Mouse (Mus musculus) ZHBTc4 (cell line): ENCODE measurements around the gene Tbc1d22a.
A peak's percentile ranks its signal among the peaks of the same experiment; 100 is the strongest.

Source experiments
- DNase-seq: peaks from one replicate; pipeline ENCODE4 v3.0.0-alpha.2; 2011; ENCODE audit warnings: low read depth, low spot score

The Tbc1d22a gene

DNA sequence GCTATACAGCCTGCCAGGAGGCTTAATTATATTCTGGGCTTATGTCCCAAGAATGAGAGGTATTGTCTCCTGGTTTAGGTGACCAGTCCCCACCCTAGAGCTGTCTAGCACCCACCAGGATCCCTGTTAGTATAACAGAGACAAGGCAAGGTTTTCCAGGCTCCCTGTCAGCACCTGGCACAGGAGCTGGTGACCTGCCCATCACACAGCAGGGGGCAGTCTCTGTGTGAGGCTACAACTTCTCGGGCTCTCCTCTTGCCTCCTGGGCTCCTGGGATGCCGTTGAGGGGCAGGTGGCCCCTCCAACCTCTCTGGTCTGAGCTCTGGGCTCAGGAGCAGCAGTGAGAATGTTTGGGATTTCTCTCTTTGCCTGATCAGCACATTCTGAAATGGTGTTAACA is 171.2 kb downstream of the Tbc1d22a start:
- DNase-seq: no peak

GRCm38 (mm10) chr15:86386325-86386724 is 172.1 kb downstream of the Tbc1d22a start:
- no peak for DNase-seq

DNA sequence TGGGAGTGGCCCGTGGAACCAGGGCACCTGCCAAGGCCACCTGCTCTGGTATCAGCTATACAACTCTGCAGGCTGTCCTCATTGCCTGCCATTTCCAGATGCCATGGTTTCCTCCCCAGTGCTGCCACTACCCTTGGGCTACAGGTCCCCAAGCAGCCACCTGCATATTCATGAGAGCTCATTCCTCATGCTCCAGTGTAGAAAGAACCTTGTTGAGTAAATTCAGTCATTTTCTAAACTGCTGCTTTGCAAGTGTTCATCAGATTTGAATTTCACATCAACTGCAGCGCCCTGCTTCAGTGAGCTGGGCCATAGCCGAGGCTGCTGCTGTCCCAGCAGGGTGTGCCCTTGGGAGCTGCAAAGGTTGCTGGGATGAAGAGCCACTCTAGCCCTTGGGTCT is 174.3 kb downstream of the Tbc1d22a start:
- DNase-seq: no peak

- no peak for DNase-seq
Measured at GRCm38 (mm10) chr15:86404866-86405265, 190.6 kb downstream of the Tbc1d22a start.

GRCm38 (mm10) chr15:86405527-86405926 is 191.3 kb downstream of the Tbc1d22a start:
- DNase-seq: peak; percentile 74

DNA sequence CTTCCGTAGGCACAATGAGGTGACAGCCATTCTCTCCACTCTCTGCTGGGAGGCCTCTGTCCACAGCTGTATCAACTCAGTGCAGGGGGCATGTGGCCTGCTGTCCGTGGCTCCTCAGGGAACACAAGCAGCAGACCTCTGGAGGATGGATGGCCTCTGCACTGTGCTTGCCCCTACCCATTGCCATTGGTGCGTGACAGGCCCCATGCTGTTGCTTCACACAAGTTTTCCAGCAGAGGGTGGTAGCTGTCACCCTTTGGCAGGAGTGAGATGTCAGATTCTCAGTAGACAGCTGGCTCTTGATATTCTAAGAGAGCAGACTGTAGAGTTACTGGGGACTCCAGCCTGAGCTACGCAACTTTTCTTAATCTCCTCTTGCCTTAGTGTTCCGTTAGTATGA is 195.1 kb downstream of the Tbc1d22a start:
- DNase-seq: peak; percentile 17

GRCm38 (mm10) chr15:86411532-86412080 is 197.3 kb downstream of the Tbc1d22a start:
- peak; percentile 53 for DNase-seq

- no peak for DNase-seq
Measured at GRCm38 (mm10) chr15:86415951-86416350, 201.7 kb downstream of the Tbc1d22a start.

DNA sequence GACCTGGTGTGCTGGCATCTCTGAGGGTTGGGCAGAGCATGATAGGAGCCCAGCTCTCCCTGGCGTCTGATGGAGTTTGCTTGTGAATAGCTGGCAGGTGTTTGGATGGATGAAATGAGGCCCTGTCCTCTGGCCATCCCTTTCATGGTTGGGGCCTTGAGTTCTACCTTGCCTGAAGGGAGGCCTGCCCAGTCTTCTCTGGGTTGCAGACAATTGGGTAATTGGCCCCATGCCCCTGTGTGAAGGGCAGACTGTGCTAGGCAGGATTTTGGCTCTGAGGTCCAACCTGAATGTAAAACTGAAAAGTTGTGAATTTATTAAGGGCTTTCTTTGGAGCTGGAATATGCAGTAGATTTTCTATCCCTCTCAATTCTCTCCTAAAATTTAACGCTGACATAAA is 204.2 kb downstream of the Tbc1d22a start:
- no peak for DNase-seq

DNA sequence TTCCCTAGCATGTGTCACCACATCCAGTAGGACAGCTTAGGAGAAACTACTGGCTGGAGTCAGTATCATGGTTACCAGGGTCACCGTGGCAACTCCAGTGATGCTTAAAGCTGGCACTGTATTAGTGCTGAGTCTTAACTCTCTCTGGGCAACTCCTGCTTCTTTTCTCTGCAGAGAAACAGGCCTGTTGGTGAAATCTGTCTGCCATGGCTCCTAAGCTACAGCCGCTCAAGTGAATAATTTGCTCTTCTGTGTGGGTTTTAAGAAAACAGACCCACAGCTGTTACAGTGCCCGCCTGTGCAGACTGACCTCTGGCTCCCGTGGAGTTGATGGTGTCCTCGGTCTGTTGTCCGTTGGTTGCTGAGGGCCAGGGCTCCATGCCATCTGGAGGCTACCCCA is 205.4 kb downstream of the Tbc1d22a start:
- no peak for DNase-seq

- DNase-seq: no peak
Measured at GRCm38 (mm10) chr15:86422858-86423257, 208.6 kb downstream of the Tbc1d22a start.

- DNase-seq: no peak
Measured at GRCm38 (mm10) chr15:86423884-86424283, 209.6 kb downstream of the Tbc1d22a start.

DNA sequence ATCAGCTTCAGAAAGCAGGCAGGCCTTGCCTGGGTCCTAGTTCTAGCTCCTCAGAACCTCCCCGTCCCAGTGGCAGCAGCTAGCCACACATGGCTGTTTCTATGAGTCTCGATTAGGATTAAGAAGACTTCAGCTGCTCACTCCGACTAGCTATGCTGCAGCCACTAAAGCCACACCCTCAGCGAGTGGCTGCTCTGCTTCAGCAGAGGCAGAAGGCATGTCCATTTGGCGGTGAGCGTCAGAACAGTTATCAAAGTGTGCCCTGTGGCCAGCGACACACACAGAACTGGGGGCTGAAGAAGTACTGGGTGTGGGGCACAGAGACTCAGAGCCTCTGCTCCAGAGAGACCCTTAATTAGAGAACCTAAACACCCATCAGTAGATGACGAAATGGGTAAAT is 210.7 kb downstream of the Tbc1d22a start:
- DNase-seq: no peak

- DNase-seq: no peak
Measured at GRCm38 (mm10) chr15:86426364-86427000, 212.2 kb downstream of the Tbc1d22a start.

DNA sequence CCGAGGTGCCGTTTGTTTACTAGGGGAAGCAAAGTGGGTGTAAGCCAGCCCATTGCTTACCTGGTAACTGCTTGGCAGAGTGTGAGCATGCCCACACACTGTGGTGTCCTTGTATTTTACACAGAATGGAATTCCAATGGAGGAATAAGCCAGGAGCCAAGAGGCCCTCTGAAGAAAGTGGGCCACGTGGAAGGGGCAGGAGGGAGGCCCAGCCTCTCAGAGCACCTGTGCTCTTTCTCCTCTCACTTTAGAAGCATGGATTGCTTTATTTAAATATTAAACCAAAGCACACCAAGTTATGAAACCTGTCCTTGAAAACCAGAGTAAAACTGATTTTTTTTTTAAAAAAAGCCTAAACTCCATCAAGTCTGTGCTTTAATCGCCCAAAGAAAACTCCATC is 213.2 kb downstream of the Tbc1d22a start:
- DNase-seq: no peak

DNA sequence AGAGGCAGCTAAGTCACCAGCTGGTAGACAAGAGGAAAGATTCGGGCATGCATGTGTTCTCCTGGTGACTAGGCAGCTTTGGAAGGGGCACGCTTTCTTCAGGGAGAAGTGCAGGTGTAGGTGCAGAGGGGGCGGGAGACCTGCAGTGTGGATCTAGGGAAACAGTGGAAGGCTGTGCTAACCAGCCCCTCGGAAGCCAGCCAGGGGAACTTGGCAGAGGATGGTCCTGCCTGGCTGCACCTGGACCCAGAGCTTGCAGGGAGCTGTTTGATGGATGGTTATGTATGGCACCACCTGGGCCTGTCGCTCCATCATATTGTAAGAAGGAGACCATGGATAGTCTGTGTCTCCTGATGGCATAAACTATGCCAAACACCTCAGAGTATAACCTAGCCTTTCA is 214.2 kb downstream of the Tbc1d22a start:
- DNase-seq: no peak

DNA sequence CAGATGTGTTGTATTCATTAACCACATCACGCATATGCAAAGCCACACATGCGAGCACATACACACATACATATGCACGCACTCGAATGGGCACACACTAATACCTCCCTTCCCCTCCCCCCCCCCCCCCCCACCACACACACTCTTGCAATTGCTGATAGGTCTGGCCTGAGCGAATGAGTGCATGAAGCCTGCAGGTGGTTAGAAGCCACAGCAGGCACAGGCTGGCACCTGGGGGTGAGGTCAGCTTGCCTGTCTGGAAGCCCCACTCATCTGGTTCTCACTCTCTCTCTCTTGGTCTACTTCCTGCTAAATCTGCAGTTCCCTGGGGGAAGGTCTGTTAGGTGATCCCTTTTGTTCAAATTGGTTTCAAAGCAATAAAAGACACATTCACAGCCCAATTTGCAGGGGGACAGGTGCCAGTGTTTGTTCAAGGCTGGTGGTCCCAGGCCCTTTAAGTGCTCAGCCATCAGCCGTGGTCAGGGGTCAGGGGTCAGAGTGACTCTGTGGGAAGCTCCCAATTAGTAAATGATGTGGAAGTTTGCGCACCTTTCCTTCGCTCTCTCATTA is 215.6 kb downstream of the Tbc1d22a start:
- no peak for DNase-seq

DNA sequence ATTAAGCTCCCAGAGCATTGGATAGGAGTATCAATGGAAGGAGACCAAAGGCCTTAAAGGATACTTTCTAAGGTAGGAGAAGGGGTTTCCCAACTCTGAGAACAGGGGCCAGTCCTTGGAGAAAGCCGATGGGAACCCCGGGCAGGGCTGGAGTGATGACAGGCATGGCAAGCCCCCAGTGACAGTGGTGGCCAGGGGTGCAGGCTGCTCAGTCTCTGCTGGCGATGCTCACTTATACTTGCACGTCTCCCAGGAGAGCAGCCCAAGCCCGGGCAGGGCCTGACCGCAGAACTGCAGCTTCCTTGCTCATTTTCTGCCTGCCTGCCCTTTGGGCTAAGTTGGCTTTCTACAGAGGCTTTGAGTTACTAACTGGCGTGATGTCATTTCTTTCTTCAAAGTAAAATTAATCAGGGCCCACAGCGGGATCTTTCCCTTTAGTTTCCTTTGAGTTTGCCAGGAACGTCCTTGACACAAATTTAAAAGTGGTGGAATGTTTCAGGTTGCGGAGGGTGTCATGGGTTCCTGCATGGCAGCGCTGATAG is 217.4 kb downstream of the Tbc1d22a start:
- DNase-seq: no peak

GRCm38 (mm10) chr15:86432791-86433190 is 218.5 kb downstream of the Tbc1d22a start:
- DNase-seq: no peak

GRCm38 (mm10) chr15:86433378-86433777 is 219.1 kb downstream of the Tbc1d22a start:
- DNase-seq: no peak

- no peak for DNase-seq
Measured at GRCm38 (mm10) chr15:86434241-86434640, 220.0 kb downstream of the Tbc1d22a start.

GRCm38 (mm10) chr15:86437346-86437745 is 223.1 kb downstream of the Tbc1d22a start:
- DNase-seq: no peak
